Mouse (Mus musculus): ENCODE data around the gene Herc3.
"Not testable (repeated sequence)": the region's sequence is repeated elsewhere in the genome, so short reads cannot be mapped to it uniquely, and the experiment has no call there.

Herc3 gene

GRCm38 (mm10) chr6:58831232-58832009, at the start of gene Herc3:
TSS of gene Herc3 (plus strand) at chr6:58831465.
- peak; percentile 78 for DNase-seq (ENCODE audit: low spot score)

- DNase-seq (ENCODE audit: low spot score) = no peak
These were observed 29.9 kb upstream of the Herc3 start for GRCm38 (mm10) chr6:58801394-58801793.

GRCm38 (mm10) chr6:58814381-58814780, 16.9 kb upstream of the Herc3 start:
- DNase-seq (ENCODE audit: low spot score) = no peak

GRCm38 (mm10) chr6:58817037-58817436, 14.2 kb upstream of the Herc3 start:
- DNase-seq (ENCODE audit: low spot score) = not testable (repeated sequence)

GRCm38 (mm10) chr6:58825619-58826018, 5.6 kb upstream of the Herc3 start:
- DNase-seq (ENCODE audit: low spot score) = no peak

GRCm38 (mm10) chr6:58826089-58826488, 5.2 kb upstream of the Herc3 start:
- DNase-seq (ENCODE audit: low spot score) = no peak

- DNase-seq (ENCODE audit: low spot score) = no peak
These were observed 2.7 kb upstream of the Herc3 start for GRCm38 (mm10) chr6:58828582-58828981.

- no peak for DNase-seq (ENCODE audit: low spot score)
These were observed 429 bp upstream of the Herc3 start for GRCm38 (mm10) chr6:58830840-58831231.

GRCm38 (mm10) chr6:58832591-58833018, 1.3 kb downstream of the Herc3 start:
- no peak for DNase-seq (ENCODE audit: low spot score)

GRCm38 (mm10) chr6:58834470-58834869, 3.2 kb downstream of the Herc3 start:
- DNase-seq (ENCODE audit: low spot score) = no peak

GRCm38 (mm10) chr6:58835591-58835990, 4.3 kb downstream of the Herc3 start:
- DNase-seq (ENCODE audit: low spot score) = no peak

GRCm38 (mm10) chr6:58836476-58836875, 5.2 kb downstream of the Herc3 start:
- DNase-seq (ENCODE audit: low spot score) = no peak

- no peak for DNase-seq (ENCODE audit: low spot score)
These were observed 6.7 kb downstream of the Herc3 start for GRCm38 (mm10) chr6:58837917-58838316.

GRCm38 (mm10) chr6:58841208-58841607, 9.9 kb downstream of the Herc3 start:
- DNase-seq (ENCODE audit: low spot score) = no peak

- no peak for DNase-seq (ENCODE audit: low spot score)
These were observed 10.9 kb downstream of the Herc3 start for GRCm38 (mm10) chr6:58842186-58842585.

GRCm38 (mm10) chr6:58843580-58843979, 12.3 kb downstream of the Herc3 start:
- DNase-seq (ENCODE audit: low spot score) = no peak

- no peak for DNase-seq (ENCODE audit: low spot score)
These were observed 13.0 kb downstream of the Herc3 start for GRCm38 (mm10) chr6:58844188-58844822.

GRCm38 (mm10) chr6:58846850-58847692, 15.8 kb downstream of the Herc3 start:
- no peak for DNase-seq (ENCODE audit: low spot score)

- no peak for DNase-seq (ENCODE audit: low spot score)
These were observed 16.6 kb downstream of the Herc3 start for GRCm38 (mm10) chr6:58847836-58848235.

- no peak for DNase-seq (ENCODE audit: low spot score)
These were observed 18.1 kb downstream of the Herc3 start for GRCm38 (mm10) chr6:58849356-58849755.

- no peak for DNase-seq (ENCODE audit: low spot score)
These were observed 24.6 kb downstream of the Herc3 start for GRCm38 (mm10) chr6:58855676-58856367.

- DNase-seq (ENCODE audit: low spot score) = no peak
These were observed 25.2 kb downstream of the Herc3 start for GRCm38 (mm10) chr6:58856494-58856893.
